Mouse (Mus musculus) heart, adult 2 months (tissue): ENCODE results near the gene Tmem232.

Experiments used
- CTCF ChIP-seq: fragments of 200-600 bp; IDR thresholded peaks from 2 replicates; pipeline ENCODE4 v1.8.1; 2022; ENCODE audit warnings: antibody characterized with exemption, mild to moderate bottlenecking, moderate library complexity
- POLR2A ChIP-seq: fragments of 200-500 bp; IDR thresholded peaks from 2 replicates; pipeline ENCODE4 v1.6.1; 2011; ENCODE audit warnings: mild to moderate bottlenecking, low read depth, low read length, control low read depth; ENCODE audit not compliant: insufficient read depth

- TF ChIP-seq POLR2A (no peak), CTCF (peak; percentile 89)
Measured at GRCm38 (mm10) chr17:65562761-65563160, 22.2 kb upstream of the Tmem232 start.
